Mouse (Mus musculus) liver, embryonic 11.5 days (tissue): Measurements from ENCODE around the gene Ap3d1. TPM values are rescaled to one million over a fixed set of nuclear protein-coding genes. Genes with fewer than 3 reads are reported as not detected.

Experiments
- ATAC-seq: fragments of 200-750 bp; cut with Nextera tagmentation; replicated peaks from 2 replicates; pipeline ENCODE4 v1.8.0; 2017; ENCODE audit warnings: moderate number of reproducible peaks, mild to moderate bottlenecking, moderate TSS enrichment, moderate library complexity; ENCODE audit not compliant: low FRiP score
- DNase-seq: peaks from one replicate; pipeline ENCODE4 v3.0.0-alpha.2; 2017; ENCODE audit warnings: low spot score
- H3K27ac ChIP-seq: fragments of 300-500 bp; sonication (generic); 2 replicates; pipeline ENCODE4 v1.5.1; 2014; ENCODE audit warnings: mild to moderate bottlenecking, low read depth, low read length, control low read depth
- H3K27me3 ChIP-seq: fragments of 300-500 bp; sonication (generic); replicated peaks from 2 replicates; pipeline ENCODE4 v1.6.1; 2014; ENCODE audit warnings: low read length, mixed read lengths; ENCODE audit not compliant: control insufficient read depth, insufficient read depth
- H3K36me3 ChIP-seq: fragments of 300-500 bp; sonication (generic); 2 replicates; pipeline ENCODE4 v1.6.1; 2014; ENCODE audit warnings: mild to moderate bottlenecking, low read length, moderate library complexity, mixed read lengths; ENCODE audit not compliant: control insufficient read depth, insufficient read depth
- H3K4me1 ChIP-seq: fragments of 300-500 bp; sonication (generic); replicated peaks from 2 replicates; pipeline ENCODE4 v1.6.1; 2014; ENCODE audit warnings: low read length, mixed read lengths; ENCODE audit not compliant: control insufficient read depth, insufficient read depth
- H3K4me2 ChIP-seq: fragments of 300-500 bp; sonication (generic); 2 replicates; pipeline ENCODE4 v1.6.1; 2014; ENCODE audit warnings: mild to moderate bottlenecking, control low read depth, moderate library complexity
- H3K4me3 ChIP-seq: fragments of 300-500 bp; sonication (generic); 2 replicates; pipeline ENCODE4 v1.5.1; 2014; ENCODE audit warnings: low read depth, low read length, control low read depth
- H3K9ac ChIP-seq: fragments of 300-500 bp; sonication (generic); 2 replicates; pipeline ENCODE4 v1.6.1; 2014; ENCODE audit warnings: low read depth, low read length, control low read depth
- H3K9me3 ChIP-seq: fragments of 300-500 bp; sonication (generic); 2 replicates; pipeline ENCODE4 v1.6.1; 2016; ENCODE audit warnings: low read length, inconsistent platforms, mixed read lengths; ENCODE audit not compliant: control insufficient read depth
- WGBS: fragments of 180-500 bp; shearing (Covaris S2); extraction: QIAGEN DNeasy Blood & Tissue Kit; methylation state at CpG from one replicate; pipeline ENCODE4 v1.1.7; 2014; 5-methylcytosine and 5-hydroxymethylcytosine counted together
- polyA plus RNA-seq: library from polyadenylated mRNA; unstranded; fragments of >200 nt; fragmentation: Nextera tagmentation; extraction: Ambion mirVana; gene quantifications from 2 replicates; pipeline ENCODE4 v1.2.1, GENCODE M21; 2014

Ap3d1 gene
- polyA plus RNA-seq, 1 experiment from 2014 or later = 53.2 TPM

GRCm38 (mm10) chr10:80678601-80679377 is 63.3 kb downstream of the Ap3d1 start:
- H3K4me2 ChIP-seq = peak overlapping the region; percentile 96
- peaks cover 46% of the 10 kb centered on the region for H3K4me1 ChIP-seq
- 0 out of 2 replicates have a peak, but pooled peaks cover 2% of the 10 kb centered on the region for H3K36me3 ChIP-seq
- DNase-seq (no peak), ATAC-seq (no peak)
- H3K27ac ChIP-seq = peak overlapping the region; percentile 99
- no peaks in the 10 kb centered on the region for H3K27me3 ChIP-seq
- H3K9ac ChIP-seq = peak overlapping the region; percentile 97
- H3K9me3 ChIP-seq = no peaks in the 10 kb centered on the region
- 40% methylated on average over 8 of the region's 10 CpGs for WGBS
- peak overlapping the region; percentile 94 for H3K4me3 ChIP-seq

DNA sequence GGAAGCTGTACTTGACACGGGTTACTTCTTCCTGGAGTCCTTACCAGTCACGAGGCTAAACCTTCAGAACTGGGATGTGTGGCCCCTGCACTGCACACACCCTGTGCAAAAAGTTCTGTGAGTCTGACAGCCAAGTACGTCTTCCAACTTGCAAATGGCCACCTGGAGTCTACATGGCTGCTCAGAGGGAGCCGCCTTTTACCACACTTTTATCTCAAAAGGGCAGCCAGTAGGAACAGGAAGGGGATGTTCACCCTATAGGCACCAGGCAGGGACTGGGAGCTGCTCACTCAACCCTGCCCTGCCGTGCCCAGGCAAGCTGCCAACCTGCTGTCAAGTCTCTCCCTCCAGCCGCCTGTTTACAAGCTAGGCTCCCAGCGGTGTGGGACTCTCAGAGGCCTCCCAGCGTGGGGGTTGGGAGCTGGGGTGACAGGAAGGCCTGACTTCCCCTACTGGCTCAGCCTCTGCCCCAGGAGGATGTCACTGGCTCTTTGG is 64.1 kb downstream of the Ap3d1 start, which contains the start of gene Mknk2:
Gene Mknk2 (minus strand): TSS at position 171 of the 495 bp plus-strand sequence.
- ATAC-seq = peak; percentile 66
- Histone ChIP-seq H3K4me1 (peaks cover 54% of the 10 kb centered on the region), H3K27me3 (no peaks in the 10 kb centered on the region), H3K4me2 (peak within 1 kb of the TSS; percentile 96), H3K4me3 (peak within 1 kb of the TSS; percentile 94), H3K36me3 (0 out of 2 replicates have a peak, but pooled peaks cover 2% of the 10 kb centered on the region), H3K27ac (peak within 1 kb of the TSS; percentile 99), H3K9me3 (no peaks in the 10 kb centered on the region), H3K9ac (peak within 1 kb of the TSS; percentile 97)
- peak; percentile 80 for DNase-seq
- WGBS = 12% methylated on average over 8 of the region's 8 CpGs

GRCm38 (mm10) chr10:80677128-80677875 is 64.8 kb downstream of the Ap3d1 start:
- Histone ChIP-seq H3K4me2 (peak overlapping the region; percentile 96), H3K4me3 (peak overlapping the region; percentile 94), H3K36me3 (peaks cover 2% of the 10 kb centered on the region; the same call in 1 of the 2 replicates), H3K4me1 (peaks cover 60% of the 10 kb centered on the region), H3K9ac (peak overlapping the region; percentile 97), H3K27ac (peak overlapping the region; percentile 99), H3K9me3 (no peaks in the 10 kb centered on the region), H3K27me3 (no peaks in the 10 kb centered on the region)
- 22% methylated on average over 9 of the region's 9 CpGs for WGBS
- ATAC-seq (no peak), DNase-seq (no peak)

GRCm38 (mm10) chr10:80676198-80676928 is 65.7 kb downstream of the Ap3d1 start:
- Histone ChIP-seq H3K27me3 (no peaks in the 10 kb centered on the region), H3K36me3 (peaks cover 4% of the 10 kb centered on the region; the same call in 1 of the 2 replicates), H3K4me3 (peak overlapping the region; percentile 94), H3K4me2 (peak overlapping the region; percentile 96), H3K9ac (peak overlapping the region; percentile 97), H3K9me3 (no peaks in the 10 kb centered on the region), H3K27ac (peak overlapping the region; percentile 99), H3K4me1 (peaks cover 62% of the 10 kb centered on the region)
- WGBS = under 1% methylated on average over 74 of the region's 78 CpGs
- peak; percentile 85 for ATAC-seq
- DNase-seq = peak; percentile 99

- no peak for DNase-seq
- H3K9ac ChIP-seq = peak overlapping the region; percentile 97
- under 1% methylated on average over 45 of the region's 54 CpGs for WGBS
- no peaks in the 10 kb centered on the region for H3K27me3 ChIP-seq
- H3K36me3 ChIP-seq = peaks cover 10% of the 10 kb centered on the region; the same call in 1 of the 2 replicates
- peak overlapping the region; percentile 96 for H3K4me2 ChIP-seq
- H3K4me3 ChIP-seq = peak overlapping the region; percentile 94
- peaks cover 62% of the 10 kb centered on the region for H3K4me1 ChIP-seq
- H3K27ac ChIP-seq = peak overlapping the region; percentile 99
- H3K9me3 ChIP-seq = no peaks in the 10 kb centered on the region
- ATAC-seq = no peak
Measured at GRCm38 (mm10) chr10:80675405-80676197, 66.5 kb downstream of the Ap3d1 start.

- peak overlapping the region; percentile 94 for H3K4me3 ChIP-seq
- H3K27ac ChIP-seq = peak overlapping the region; percentile 99
- no peaks in the 10 kb centered on the region for H3K27me3 ChIP-seq
- peaks cover 12% of the 10 kb centered on the region; the same call in 1 of the 2 replicates for H3K36me3 ChIP-seq
- DNase-seq = no peak
- H3K4me2 ChIP-seq = peak overlapping the region; percentile 96
- peaks cover 62% of the 10 kb centered on the region for H3K4me1 ChIP-seq
- H3K9me3 ChIP-seq = no peaks in the 10 kb centered on the region
- peak overlapping the region; percentile 97 for H3K9ac ChIP-seq
- no peak for ATAC-seq
- WGBS = 20% methylated on average over 6 of the region's 6 CpGs
Measured at GRCm38 (mm10) chr10:80674851-80675404, 67.1 kb downstream of the Ap3d1 start.

GRCm38 (mm10) chr10:80674161-80674711 is 67.8 kb downstream of the Ap3d1 start:
- Histone ChIP-seq H3K4me2 (peak overlapping the region; percentile 96), H3K27ac (no peak overlapping the region), H3K9me3 (no peaks in the 10 kb centered on the region), H3K36me3 (peaks cover 18% of the 10 kb centered on the region), H3K4me3 (peak overlapping the region; percentile 94), H3K27me3 (no peaks in the 10 kb centered on the region), H3K9ac (peak overlapping the region; percentile 97), H3K4me1 (peaks cover 56% of the 10 kb centered on the region)
- no peak for DNase-seq
- 72% methylated on average over 5 of the region's 5 CpGs for WGBS
- no peak for ATAC-seq
